Mouse (Mus musculus) liver, adult 2 months (tissue): ENCODE measurements at regions not wholly inside any gene's neighbourhood (a gene's known extent, or its start where the extent isn't known, plus 50 kb on each side); places are given as distances from the start of the nearest gene placed in this dataset.
"Not testable (repeated sequence)": the region's sequence is repeated elsewhere in the genome, so short reads cannot be mapped to it uniquely, and the experiment has no call there.

Experiments
- DNase-seq: peaks from one replicate; pipeline ENCODE4 v3.0.0-alpha.2; 2011; ENCODE audit warnings: low read depth, low spot score; ENCODE audit errors: extremely low read depth
- H3K27ac ChIP-seq: fragments of 200-500 bp; replicated peaks from 2 replicates; pipeline ENCODE4 v1.5.1; 2012; ENCODE audit warnings: low read depth, mild to moderate bottlenecking, control low read depth, inconsistent platforms, low read length; ENCODE audit not compliant: insufficient read depth
- H3K27me3 ChIP-seq: fragments of 200-500 bp; 2 replicates; pipeline ENCODE4 v1.6.1; 2012; ENCODE audit warnings: mild to moderate bottlenecking, moderate library complexity, low read length, inconsistent platforms; ENCODE audit not compliant: control insufficient read depth, insufficient read depth
- H3K36me3 ChIP-seq: fragments of 200-500 bp; 2 replicates; pipeline ENCODE4 v1.6.1; 2012; ENCODE audit warnings: low read length, inconsistent platforms; ENCODE audit not compliant: control insufficient read depth, insufficient read depth
- H3K4me1 ChIP-seq: fragments of 200-500 bp; 2 replicates; pipeline ENCODE4 v1.6.1; 2011; ENCODE audit warnings: low read length; ENCODE audit not compliant: control insufficient read depth, insufficient read depth
- H3K4me3 ChIP-seq: fragments of 200-500 bp; 2 replicates; pipeline ENCODE4 v1.5.1; 2011; ENCODE audit warnings: low read depth, mild to moderate bottlenecking, control low read depth, low read length, moderate library complexity; ENCODE audit not compliant: insufficient read depth
- H3K79me2 ChIP-seq: fragments of 200-500 bp; 2 replicates; pipeline ENCODE4 v1.6.1; 2012; ENCODE audit warnings: inconsistent platforms, mild to moderate bottlenecking, low read length, moderate library complexity; ENCODE audit not compliant: control insufficient read depth, insufficient read depth
- H3K9ac ChIP-seq: fragments of 200-500 bp; 2 replicates; pipeline ENCODE4 v1.6.1; 2012; ENCODE audit warnings: low read depth, mild to moderate bottlenecking, control low read depth, inconsistent platforms, low read length
- CTCF ChIP-seq: fragments of 200-500 bp; IDR thresholded peaks from 2 replicates; pipeline ENCODE4 v1.5.1; 2011; ENCODE audit warnings: low read depth, low read length, control low read depth
- POLR2A ChIP-seq: fragments of 200-500 bp; IDR thresholded peaks from 2 replicates; pipeline ENCODE4 v1.6.1; 2011; ENCODE audit warnings: low read length, control low read depth; ENCODE audit not compliant: insufficient read depth; ENCODE audit errors: extremely low read depth
- WGBS: fragments of 180-500 bp; shearing (Covaris S2); methylation state at CpG from one replicate; pipeline ENCODE4 v1.1.7; 2018; 5-methylcytosine and 5-hydroxymethylcytosine counted together

GRCm38 (mm10) chr12:54516463-54516862, 139.9 kb downstream of the Sptssa start:
- Histone ChIP-seq H3K36me3 (no peaks in the 10 kb centered on the region), H3K79me2 (no peaks in the 10 kb centered on the region), H3K9ac (no peak overlapping the region), H3K27me3 (no peaks in the 10 kb centered on the region), H3K27ac (no peak overlapping the region), H3K4me1 (no peaks in the 10 kb centered on the region), H3K4me3 (no peak overlapping the region)
- TF ChIP-seq POLR2A = no peak
- no peak for TF ChIP-seq CTCF
- DNase-seq = no peak
- WGBS = 79% methylated on average over 3 of the region's 3 CpGs

- H3K36me3 ChIP-seq, H3K27me3 ChIP-seq, H3K9ac ChIP-seq, H3K79me2 ChIP-seq, DNase-seq, H3K27ac ChIP-seq, H3K4me3 ChIP-seq, H3K4me1 ChIP-seq: not testable (repeated sequence)
- WGBS = 73% methylated on average over 4 of the region's 4 CpGs
These were observed 140.3 kb downstream of the Sptssa start for GRCm38 (mm10) chr12:54516039-54516438.

GRCm38 (mm10) chr12:54509903-54510302, 146.5 kb downstream of the Sptssa start:
- Histone ChIP-seq H3K27me3 (no peaks in the 10 kb centered on the region), H3K27ac (no peak overlapping the region), H3K79me2 (no peaks in the 10 kb centered on the region), H3K9ac (no peak overlapping the region), H3K4me3 (no peak overlapping the region), H3K36me3 (no peaks in the 10 kb centered on the region), H3K4me1 (no peaks in the 10 kb centered on the region)
- TF ChIP-seq POLR2A (no peak), CTCF (no peak)
- no peak for DNase-seq
- WGBS = 63% methylated on average over 6 of the region's 6 CpGs

- no peak for TF ChIP-seq POLR2A
- TF ChIP-seq CTCF = no peak
- H3K36me3 ChIP-seq = no peaks in the 10 kb centered on the region
- 89% methylated on average over 7 of the region's 7 CpGs for WGBS
- H3K79me2 ChIP-seq = no peaks in the 10 kb centered on the region
- DNase-seq = no peak
- H3K27me3 ChIP-seq = no peaks in the 10 kb centered on the region; the same call in 1 of the 2 replicates
- no peaks in the 10 kb centered on the region for H3K4me1 ChIP-seq
- H3K4me3 ChIP-seq = no peak overlapping the region
- H3K9ac ChIP-seq = no peak overlapping the region
- no peak overlapping the region for H3K27ac ChIP-seq
These were observed 153.6 kb downstream of the Sptssa start for GRCm38 (mm10) chr12:54502775-54503174.

GRCm38 (mm10) chr12:54499963-54500362, 156.4 kb downstream of the Sptssa start:
- no peaks in the 10 kb centered on the region; the same call in 1 of the 2 replicates for H3K27me3 ChIP-seq
- no peaks in the 10 kb centered on the region for H3K36me3 ChIP-seq
- H3K27ac ChIP-seq = no peak overlapping the region
- H3K79me2 ChIP-seq = no peaks in the 10 kb centered on the region
- DNase-seq = no peak
- no peak overlapping the region for H3K9ac ChIP-seq
- no peak for TF ChIP-seq POLR2A
- TF ChIP-seq CTCF = no peak
- no peaks in the 10 kb centered on the region for H3K4me1 ChIP-seq
- WGBS = 63% methylated on average over 3 of the region's 3 CpGs
- no peak overlapping the region for H3K4me3 ChIP-seq

- H3K36me3 ChIP-seq = no peaks in the 10 kb centered on the region
- H3K79me2 ChIP-seq = no peaks in the 10 kb centered on the region
- no peak for DNase-seq
- H3K9ac ChIP-seq = no peak overlapping the region
- H3K4me3 ChIP-seq = no peak overlapping the region
- H3K27me3 ChIP-seq = no peaks in the 10 kb centered on the region
- no peak for TF ChIP-seq CTCF
- TF ChIP-seq POLR2A = no peak
- WGBS = 57% methylated on average over 4 of the region's 4 CpGs
- H3K27ac ChIP-seq = no peak overlapping the region
- no peaks in the 10 kb centered on the region for H3K4me1 ChIP-seq
These were observed 160.5 kb downstream of the Sptssa start for GRCm38 (mm10) chr12:54495701-54496374.
